Mouse (Mus musculus): ENCODE measurements around the gene Lrp2. TPM values are rescaled to one million over a fixed set of nuclear protein-coding genes. Genes with fewer than 3 reads are reported as not detected.

The Lrp2 gene
- polyA plus RNA-seq, 1 experiment from 2014 or later: 2.9 TPM

GRCm38 (mm10) chr2:69559380-69559779 is 26.5 kb downstream of the Lrp2 start:
- Histone ChIP-seq H3K4me3 (replicated peaks; ENCODE audit: low read depth, low read length) (no peak overlapping the region), H3K36me3 (ENCODE audit: control insufficient read depth, insufficient read depth, low read length) (no peaks in the 10 kb centered on the region), H3K9ac (replicated peaks; ENCODE audit: low read length) (no peak overlapping the region), H3K27ac (replicated peaks; ENCODE audit: low read depth, low read length) (no peak overlapping the region), H3K9me3 (ENCODE audit: control insufficient read depth, low read length) (no peaks in the 10 kb centered on the region), H3K4me1 (ENCODE audit: control insufficient read depth, insufficient read depth, low read length) (no peaks in the 10 kb centered on the region), H3K4me2 (ENCODE audit: low read length) (no peak overlapping the region), H3K27me3 (ENCODE audit: control insufficient read depth, insufficient read depth, low read length) (no peaks in the 10 kb centered on the region)
- ATAC-seq (ENCODE audit: low FRiP score, low TSS enrichment) (no peak), DNase-seq (no peak)
- 72% methylated on average over 15 of the region's 15 CpGs for WGBS

- H3K4me2 ChIP-seq (ENCODE audit: low read length): no peak overlapping the region
- ATAC-seq (ENCODE audit: low FRiP score, low TSS enrichment): no peak
- no peak for DNase-seq
- H3K4me3 ChIP-seq (replicated peaks; ENCODE audit: low read depth, low read length): no peak overlapping the region
- H3K36me3 ChIP-seq (ENCODE audit: control insufficient read depth, insufficient read depth, low read length): no peaks in the 10 kb centered on the region
- no peak overlapping the region for H3K9ac ChIP-seq (replicated peaks; ENCODE audit: low read length)
- 90% methylated on average over 7 of the region's 7 CpGs for WGBS
- no peaks in the 10 kb centered on the region for H3K4me1 ChIP-seq (ENCODE audit: control insufficient read depth, insufficient read depth, low read length)
- H3K27me3 ChIP-seq (ENCODE audit: control insufficient read depth, insufficient read depth, low read length): no peaks in the 10 kb centered on the region
- no peak overlapping the region for H3K27ac ChIP-seq (replicated peaks; ENCODE audit: low read depth, low read length)
- no peaks in the 10 kb centered on the region for H3K9me3 ChIP-seq (ENCODE audit: control insufficient read depth, low read length)
Observed at GRCm38 (mm10) chr2:69556686-69557085, 29.2 kb downstream of the Lrp2 start.

GRCm38 (mm10) chr2:69551639-69552038 is 34.2 kb downstream of the Lrp2 start:
- H3K27ac ChIP-seq (replicated peaks; ENCODE audit: low read depth, low read length): no peak overlapping the region
- H3K9ac ChIP-seq (replicated peaks; ENCODE audit: low read length): no peak overlapping the region
- H3K36me3 ChIP-seq (ENCODE audit: control insufficient read depth, insufficient read depth, low read length): no peaks in the 10 kb centered on the region
- DNase-seq (no peak), ATAC-seq (ENCODE audit: low FRiP score, low TSS enrichment) (no peak)
- 84% methylated on average over 5 of the region's 5 CpGs for WGBS
- no peaks in the 10 kb centered on the region for H3K9me3 ChIP-seq (ENCODE audit: control insufficient read depth, low read length)
- no peak overlapping the region for H3K4me3 ChIP-seq (replicated peaks; ENCODE audit: low read depth, low read length)
- no peak overlapping the region for H3K4me2 ChIP-seq (ENCODE audit: low read length)
- no peaks in the 10 kb centered on the region for H3K27me3 ChIP-seq (ENCODE audit: control insufficient read depth, insufficient read depth, low read length)
- H3K4me1 ChIP-seq (ENCODE audit: control insufficient read depth, insufficient read depth, low read length): no peaks in the 10 kb centered on the region

GRCm38 (mm10) chr2:69546823-69547222 is 39.0 kb downstream of the Lrp2 start:
- Histone ChIP-seq H3K36me3 (ENCODE audit: control insufficient read depth, insufficient read depth, low read length) (no peaks in the 10 kb centered on the region), H3K27ac (replicated peaks; ENCODE audit: low read depth, low read length) (no peak overlapping the region), H3K4me3 (replicated peaks; ENCODE audit: low read depth, low read length) (no peak overlapping the region), H3K4me1 (ENCODE audit: control insufficient read depth, insufficient read depth, low read length) (0 out of 2 replicates have a peak, but pooled peaks cover 5% of the 10 kb centered on the region), H3K4me2 (ENCODE audit: low read length) (no peak overlapping the region), H3K9ac (replicated peaks; ENCODE audit: low read length) (no peak overlapping the region), H3K27me3 (ENCODE audit: control insufficient read depth, insufficient read depth, low read length) (no peaks in the 10 kb centered on the region), H3K9me3 (ENCODE audit: control insufficient read depth, low read length) (no peaks in the 10 kb centered on the region)
- DNase-seq: no peak
- no peak for ATAC-seq (ENCODE audit: low FRiP score, low TSS enrichment)
- WGBS: 87% methylated on average over 11 of the region's 11 CpGs

- H3K4me2 ChIP-seq (ENCODE audit: low read length): no peak overlapping the region
- no peaks in the 10 kb centered on the region; the same call in 1 of the 2 replicates for H3K4me1 ChIP-seq (ENCODE audit: control insufficient read depth, insufficient read depth, low read length)
- no peak for DNase-seq
- no peak overlapping the region for H3K9ac ChIP-seq (replicated peaks; ENCODE audit: low read length)
- H3K27me3 ChIP-seq (ENCODE audit: control insufficient read depth, insufficient read depth, low read length): no peaks in the 10 kb centered on the region
- no peak overlapping the region for H3K27ac ChIP-seq (replicated peaks; ENCODE audit: low read depth, low read length)
- 84% methylated on average over 7 of the region's 7 CpGs for WGBS
- ATAC-seq (ENCODE audit: low FRiP score, low TSS enrichment): no peak
- no peak overlapping the region for H3K4me3 ChIP-seq (replicated peaks; ENCODE audit: low read depth, low read length)
- no peaks in the 10 kb centered on the region for H3K36me3 ChIP-seq (ENCODE audit: control insufficient read depth, insufficient read depth, low read length)
- H3K9me3 ChIP-seq (ENCODE audit: control insufficient read depth, low read length): no peaks in the 10 kb centered on the region
Observed at GRCm38 (mm10) chr2:69536018-69536417, 49.8 kb downstream of the Lrp2 start.

GRCm38 (mm10) chr2:69531528-69532055 is 54.3 kb downstream of the Lrp2 start:
- DNase-seq: peak; percentile 35
- no peak overlapping the region for H3K4me3 ChIP-seq (replicated peaks; ENCODE audit: low read depth, low read length)
- no peaks in the 10 kb centered on the region for H3K9me3 ChIP-seq (ENCODE audit: control insufficient read depth, low read length)
- H3K9ac ChIP-seq (replicated peaks; ENCODE audit: low read length): no peak overlapping the region
- peak; percentile 46 for ATAC-seq (ENCODE audit: low FRiP score, low TSS enrichment)
- no peaks in the 10 kb centered on the region; the same call in 1 of the 2 replicates for H3K4me1 ChIP-seq (ENCODE audit: control insufficient read depth, insufficient read depth, low read length)
- no peaks in the 10 kb centered on the region for H3K27me3 ChIP-seq (ENCODE audit: control insufficient read depth, insufficient read depth, low read length)
- H3K27ac ChIP-seq (replicated peaks; ENCODE audit: low read depth, low read length): no peak overlapping the region
- no peaks in the 10 kb centered on the region for H3K36me3 ChIP-seq (ENCODE audit: control insufficient read depth, insufficient read depth, low read length)
- 14% methylated on average over 3 of the region's 3 CpGs for WGBS
- H3K4me2 ChIP-seq (ENCODE audit: low read length): no peak overlapping the region

- no peak overlapping the region for H3K9ac ChIP-seq (replicated peaks; ENCODE audit: low read length)
- no peak overlapping the region for H3K27ac ChIP-seq (replicated peaks; ENCODE audit: low read depth, low read length)
- H3K4me2 ChIP-seq (ENCODE audit: low read length): no peak overlapping the region
- no peak for DNase-seq
- no peaks in the 10 kb centered on the region for H3K36me3 ChIP-seq (ENCODE audit: control insufficient read depth, insufficient read depth, low read length)
- no peaks in the 10 kb centered on the region; the same call in 1 of the 2 replicates for H3K4me1 ChIP-seq (ENCODE audit: control insufficient read depth, insufficient read depth, low read length)
- no peaks in the 10 kb centered on the region for H3K9me3 ChIP-seq (ENCODE audit: control insufficient read depth, low read length)
- no peaks in the 10 kb centered on the region for H3K27me3 ChIP-seq (ENCODE audit: control insufficient read depth, insufficient read depth, low read length)
- no peak for ATAC-seq (ENCODE audit: low FRiP score, low TSS enrichment)
- 11% methylated on average over 14 of the region's 14 CpGs for WGBS
- H3K4me3 ChIP-seq (replicated peaks; ENCODE audit: low read depth, low read length): no peak overlapping the region
Observed at GRCm38 (mm10) chr2:69530691-69531527, 55.0 kb downstream of the Lrp2 start.

GRCm38 (mm10) chr2:69530126-69530525 is 55.7 kb downstream of the Lrp2 start:
- no peaks in the 10 kb centered on the region for H3K27me3 ChIP-seq (ENCODE audit: control insufficient read depth, insufficient read depth, low read length)
- H3K9me3 ChIP-seq (ENCODE audit: control insufficient read depth, low read length): no peaks in the 10 kb centered on the region
- no peaks in the 10 kb centered on the region for H3K36me3 ChIP-seq (ENCODE audit: control insufficient read depth, insufficient read depth, low read length)
- no peak overlapping the region for H3K9ac ChIP-seq (replicated peaks; ENCODE audit: low read length)
- no peak overlapping the region for H3K27ac ChIP-seq (replicated peaks; ENCODE audit: low read depth, low read length)
- DNase-seq (no peak), ATAC-seq (ENCODE audit: low FRiP score, low TSS enrichment) (no peak)
- WGBS: 28% methylated on average over 5 of the region's 5 CpGs
- H3K4me3 ChIP-seq (replicated peaks; ENCODE audit: low read depth, low read length): no peak overlapping the region
- no peak overlapping the region for H3K4me2 ChIP-seq (ENCODE audit: low read length)
- H3K4me1 ChIP-seq (ENCODE audit: control insufficient read depth, insufficient read depth, low read length): no peaks in the 10 kb centered on the region; the same call in 1 of the 2 replicates

- Histone ChIP-seq H3K4me1 (ENCODE audit: control insufficient read depth, insufficient read depth, low read length) (no peaks in the 10 kb centered on the region), H3K9ac (replicated peaks; ENCODE audit: low read length) (no peak overlapping the region), H3K27ac (replicated peaks; ENCODE audit: low read depth, low read length) (no peak overlapping the region), H3K4me2 (ENCODE audit: low read length) (no peak overlapping the region), H3K4me3 (replicated peaks; ENCODE audit: low read depth, low read length) (no peak overlapping the region), H3K27me3 (ENCODE audit: control insufficient read depth, insufficient read depth, low read length) (no peaks in the 10 kb centered on the region), H3K36me3 (ENCODE audit: control insufficient read depth, insufficient read depth, low read length) (no peaks in the 10 kb centered on the region; the same call in 1 of the 2 replicates), H3K9me3 (ENCODE audit: control insufficient read depth, low read length) (no peaks in the 10 kb centered on the region)
- ATAC-seq (ENCODE audit: low FRiP score, low TSS enrichment): no peak
- WGBS: 98% methylated on average over 2 of the region's 2 CpGs
- DNase-seq: no peak
Observed at GRCm38 (mm10) chr2:69520273-69520672, 65.6 kb downstream of the Lrp2 start.

Data from midbrain, embryonic 14.5 days (tissue).